Mouse (Mus musculus): ENCODE data around the gene Olfr1333. TPM values are rescaled to one million over a fixed set of nuclear protein-coding genes. Genes with fewer than 3 reads are reported as not detected.
"Not testable (repeated sequence)": the region's sequence is repeated elsewhere in the genome, so short reads cannot be mapped to it uniquely, and the experiment has no call there.

The Olfr1333 gene
- not detected in 2 replicates for polyA plus RNA-seq (2012; rRNA removed)

DNA sequence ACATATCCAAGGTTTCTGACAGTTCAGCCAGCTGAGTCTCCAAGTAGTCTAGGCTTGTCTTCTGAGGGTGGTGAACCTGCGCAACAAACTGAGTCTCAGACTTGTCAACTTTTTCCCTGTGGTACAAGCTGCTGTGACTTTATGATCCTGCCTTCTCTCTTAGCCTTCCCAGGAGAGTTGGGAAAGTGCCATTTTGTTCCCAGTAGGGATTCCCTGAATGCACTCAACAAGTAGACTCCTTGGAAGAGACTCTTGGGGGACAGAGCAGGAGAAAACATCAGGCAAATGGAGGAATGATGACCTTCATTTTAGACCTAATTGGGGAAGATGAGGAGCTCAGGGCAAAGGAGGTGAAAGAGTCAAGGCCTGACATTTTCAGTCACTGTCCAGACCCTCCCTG lies at the start of gene Olfr1333:
Gene Olfr1333, minus strand, starts transcription at position 101 of the 400 bp plus-strand sequence.
- Histone ChIP-seq H3K27ac (ENCODE audit: control insufficient read depth, insufficient read depth, low read length) (no peak within 1 kb of the TSS), H3K4me3 (ENCODE audit: control insufficient read depth, insufficient read depth, low read length) (no peak within 1 kb of the TSS), H3K36me3 (ENCODE audit: control insufficient read depth, insufficient read depth, low read length) (no peaks in the 10 kb centered on the region), H3K27me3 (ENCODE audit: control insufficient read depth, insufficient read depth, low read length) (no peaks in the 10 kb centered on the region), H3K4me1 (replicated peaks; ENCODE audit: control insufficient read depth, insufficient read depth, low read length) (no peaks in the 10 kb centered on the region)
- 92% methylated on average over 1 of the region's 1 CpGs for WGBS
- no peak for TF ChIP-seq CTCF (IDR thresholded peaks at IDR 0.05; ENCODE audit: borderline replicate concordance, control insufficient read depth, extremely low read depth, insufficient read depth, low read length, poor library complexity)
- no peak for TF ChIP-seq POLR2A (IDR thresholded peaks at IDR 0.05; ENCODE audit: control insufficient read depth, extremely low read depth, insufficient read depth, low read length, poor library complexity)
- no peak for DNase-seq

DNA sequence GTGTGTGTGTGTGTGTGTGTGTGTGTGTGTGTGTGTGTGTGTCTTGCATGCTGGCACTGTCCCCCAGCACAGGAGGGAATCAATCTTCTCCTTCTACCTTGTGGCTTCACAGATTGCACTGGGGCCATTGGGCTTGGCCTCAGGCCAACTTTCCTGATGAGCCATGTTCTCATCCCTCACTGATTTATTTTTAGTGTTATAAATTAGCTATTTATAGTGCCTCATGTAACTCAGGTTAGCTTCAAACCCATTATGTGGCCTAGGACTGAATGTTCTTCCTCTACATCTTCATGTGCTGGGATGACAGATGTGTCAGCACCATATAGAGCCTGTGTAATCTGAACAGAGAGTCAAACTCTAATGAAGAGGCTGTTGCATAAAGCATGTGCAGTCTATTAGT lies 31.5 kb upstream of the Olfr1333 start:
- no peak overlapping the region for H3K4me3 ChIP-seq (ENCODE audit: control insufficient read depth, insufficient read depth, low read length)
- no peaks in the 10 kb centered on the region for H3K36me3 ChIP-seq (ENCODE audit: control insufficient read depth, insufficient read depth, low read length)
- TF ChIP-seq CTCF (IDR thresholded peaks at IDR 0.05; ENCODE audit: borderline replicate concordance, control insufficient read depth, extremely low read depth, insufficient read depth, low read length, poor library complexity) (no peak), POLR2A (IDR thresholded peaks at IDR 0.05; ENCODE audit: control insufficient read depth, extremely low read depth, insufficient read depth, low read length, poor library complexity) (no peak)
- no peaks in the 10 kb centered on the region for H3K4me1 ChIP-seq (replicated peaks; ENCODE audit: control insufficient read depth, insufficient read depth, low read length)
- H3K27ac ChIP-seq (ENCODE audit: control insufficient read depth, insufficient read depth, low read length): no peak overlapping the region
- no peak for DNase-seq
- H3K27me3 ChIP-seq (ENCODE audit: control insufficient read depth, insufficient read depth, low read length): no peaks in the 10 kb centered on the region

DNA sequence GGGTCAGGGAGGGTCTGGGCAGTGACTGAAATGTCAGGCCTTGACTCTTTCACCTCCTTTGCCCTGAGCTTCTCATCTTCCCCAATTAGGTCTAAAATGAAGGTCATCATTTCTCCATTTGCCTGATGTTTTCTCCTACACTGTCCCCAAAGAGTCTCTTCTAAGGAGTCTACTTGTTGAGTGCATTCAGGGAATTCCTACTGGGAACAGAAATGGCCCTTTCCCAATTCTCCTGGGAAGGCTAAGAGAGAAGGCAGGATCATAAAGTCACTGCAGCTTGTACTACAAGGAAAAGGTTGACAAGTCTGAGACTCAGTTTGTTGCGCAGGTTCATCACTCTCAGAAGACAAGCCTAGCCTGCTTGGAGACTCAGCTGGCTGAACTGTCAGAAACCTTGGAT lies 28.3 kb upstream of the Olfr1333 start, which contains the start of gene Olfr1331:
Gene Olfr1331, plus strand, starts transcription at position 301 of the 400 bp plus-strand sequence.
- no peaks in the 10 kb centered on the region for H3K36me3 ChIP-seq (ENCODE audit: control insufficient read depth, insufficient read depth, low read length)
- no peak within 1 kb of the TSS for H3K4me3 ChIP-seq (ENCODE audit: control insufficient read depth, insufficient read depth, low read length)
- WGBS: 97% methylated on average over 1 of the region's 1 CpGs
- no peaks in the 10 kb centered on the region for H3K4me1 ChIP-seq (replicated peaks; ENCODE audit: control insufficient read depth, insufficient read depth, low read length)
- H3K27ac ChIP-seq (ENCODE audit: control insufficient read depth, insufficient read depth, low read length): no peak within 1 kb of the TSS
- TF ChIP-seq CTCF (IDR thresholded peaks at IDR 0.05; ENCODE audit: borderline replicate concordance, control insufficient read depth, extremely low read depth, insufficient read depth, low read length, poor library complexity) (no peak), POLR2A (IDR thresholded peaks at IDR 0.05; ENCODE audit: control insufficient read depth, extremely low read depth, insufficient read depth, low read length, poor library complexity) (no peak)
- no peaks in the 10 kb centered on the region for H3K27me3 ChIP-seq (ENCODE audit: control insufficient read depth, insufficient read depth, low read length)
- no peak for DNase-seq

- H3K4me3 ChIP-seq (ENCODE audit: control insufficient read depth, insufficient read depth, low read length): no peak overlapping the region
- H3K36me3 ChIP-seq (ENCODE audit: control insufficient read depth, insufficient read depth, low read length): no peaks in the 10 kb centered on the region
- H3K27me3 ChIP-seq (ENCODE audit: control insufficient read depth, insufficient read depth, low read length): no peaks in the 10 kb centered on the region
- H3K4me1 ChIP-seq (replicated peaks; ENCODE audit: control insufficient read depth, insufficient read depth, low read length): no peaks in the 10 kb centered on the region
- 62% methylated on average over 4 of the region's 4 CpGs for WGBS
- DNase-seq: no peak
- H3K27ac ChIP-seq (ENCODE audit: control insufficient read depth, insufficient read depth, low read length): no peak overlapping the region
- no peak for TF ChIP-seq CTCF (IDR thresholded peaks at IDR 0.05; ENCODE audit: borderline replicate concordance, control insufficient read depth, extremely low read depth, insufficient read depth, low read length, poor library complexity)
- TF ChIP-seq POLR2A (IDR thresholded peaks at IDR 0.05; ENCODE audit: control insufficient read depth, extremely low read depth, insufficient read depth, low read length, poor library complexity): no peak
These were observed 26.6 kb upstream of the Olfr1333 start for GRCm38 (mm10) chr4:118862704-118863103.

DNA sequence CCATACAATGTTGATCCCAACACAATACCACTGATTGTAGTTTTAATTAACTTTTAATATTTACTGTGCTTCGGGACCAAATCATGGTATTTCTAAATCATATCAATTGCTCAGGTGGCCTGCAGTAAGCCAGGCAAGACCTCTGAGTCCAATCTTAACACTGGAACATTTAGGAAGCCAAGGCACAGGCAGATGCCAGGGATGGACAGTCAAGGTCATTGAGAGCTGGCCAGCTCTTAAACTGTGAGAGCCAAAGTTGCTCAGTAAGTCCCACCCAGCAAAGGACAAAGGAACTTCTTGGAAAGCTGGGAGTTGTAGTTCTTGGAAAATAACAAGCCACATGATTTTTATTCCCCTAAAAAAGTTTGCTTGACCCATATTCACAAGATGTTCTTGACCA lies 25.7 kb upstream of the Olfr1333 start:
- no peak for DNase-seq
- TF ChIP-seq CTCF (IDR thresholded peaks at IDR 0.05; ENCODE audit: borderline replicate concordance, control insufficient read depth, extremely low read depth, insufficient read depth, low read length, poor library complexity) (no peak), POLR2A (IDR thresholded peaks at IDR 0.05; ENCODE audit: control insufficient read depth, extremely low read depth, insufficient read depth, low read length, poor library complexity) (no peak)
- Histone ChIP-seq H3K36me3 (ENCODE audit: control insufficient read depth, insufficient read depth, low read length) (no peaks in the 10 kb centered on the region), H3K4me1 (replicated peaks; ENCODE audit: control insufficient read depth, insufficient read depth, low read length) (no peaks in the 10 kb centered on the region), H3K27ac (ENCODE audit: control insufficient read depth, insufficient read depth, low read length) (no peak overlapping the region), H3K4me3 (ENCODE audit: control insufficient read depth, insufficient read depth, low read length) (no peak overlapping the region), H3K27me3 (ENCODE audit: control insufficient read depth, insufficient read depth, low read length) (no peaks in the 10 kb centered on the region)
- 90% methylated on average over 1 of the region's 1 CpGs for WGBS

DNA sequence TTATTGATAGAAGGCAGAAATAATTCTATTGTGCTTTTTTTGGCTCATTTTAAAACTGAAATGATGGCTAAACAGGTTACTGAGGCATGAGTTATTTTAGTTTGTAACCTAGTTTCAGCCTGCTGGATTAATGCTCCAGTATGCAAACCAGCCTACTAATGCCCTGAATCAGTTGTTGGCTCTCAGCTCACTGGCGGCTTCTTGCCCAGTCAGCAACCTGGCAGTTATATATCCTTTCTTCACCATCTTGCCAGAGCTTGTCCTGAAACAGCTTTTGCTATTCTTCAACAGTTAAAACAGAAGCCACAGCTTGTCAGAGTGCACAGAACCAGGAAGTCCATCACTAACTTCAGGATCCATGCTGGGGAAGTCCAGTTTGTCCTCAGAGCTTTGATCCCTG lies 17.2 kb downstream of the Olfr1333 start:
- Histone ChIP-seq H3K27me3 (ENCODE audit: control insufficient read depth, insufficient read depth, low read length) (no peaks in the 10 kb centered on the region), H3K36me3 (ENCODE audit: control insufficient read depth, insufficient read depth, low read length) (no peaks in the 10 kb centered on the region), H3K4me3 (ENCODE audit: control insufficient read depth, insufficient read depth, low read length) (no peak overlapping the region), H3K27ac (ENCODE audit: control insufficient read depth, insufficient read depth, low read length) (no peak overlapping the region), H3K4me1 (replicated peaks; ENCODE audit: control insufficient read depth, insufficient read depth, low read length) (no peaks in the 10 kb centered on the region)
- TF ChIP-seq POLR2A (IDR thresholded peaks at IDR 0.05; ENCODE audit: control insufficient read depth, extremely low read depth, insufficient read depth, low read length, poor library complexity) (no peak), CTCF (IDR thresholded peaks at IDR 0.05; ENCODE audit: borderline replicate concordance, control insufficient read depth, extremely low read depth, insufficient read depth, low read length, poor library complexity) (no peak)
- no peak for DNase-seq
- WGBS: 91% methylated on average over 1 of the region's 1 CpGs

DNA sequence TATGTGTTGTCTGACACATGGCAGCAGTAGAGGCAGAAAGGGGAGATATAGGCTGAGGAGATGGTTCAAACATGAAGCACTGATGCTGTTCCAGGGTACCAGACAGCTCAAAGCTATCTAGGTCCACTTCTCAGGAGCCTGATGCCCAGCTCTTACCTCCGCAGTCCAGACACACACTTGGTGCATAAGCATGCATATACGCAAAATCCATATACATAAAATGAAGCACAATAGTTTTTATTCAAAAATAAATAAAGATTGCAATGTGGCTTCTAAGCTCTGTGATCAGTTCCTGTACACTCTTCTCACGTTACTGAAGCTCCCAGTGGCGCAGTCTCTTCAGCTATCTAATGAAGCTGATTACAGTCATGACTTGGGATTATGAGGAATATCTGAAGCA lies 26.2 kb downstream of the Olfr1333 start, which contains the start of gene Olfr1335:
Gene Olfr1335, minus strand, starts transcription at position 101 of the 400 bp plus-strand sequence.
- H3K4me3 ChIP-seq (ENCODE audit: control insufficient read depth, insufficient read depth, low read length): no peak within 1 kb of the TSS
- WGBS: 94% methylated on average over 4 of the region's 4 CpGs
- no peaks in the 10 kb centered on the region for H3K36me3 ChIP-seq (ENCODE audit: control insufficient read depth, insufficient read depth, low read length)
- no peaks in the 10 kb centered on the region for H3K4me1 ChIP-seq (replicated peaks; ENCODE audit: control insufficient read depth, insufficient read depth, low read length)
- H3K27ac ChIP-seq (ENCODE audit: control insufficient read depth, insufficient read depth, low read length): no peak within 1 kb of the TSS
- TF ChIP-seq CTCF (IDR thresholded peaks at IDR 0.05; ENCODE audit: borderline replicate concordance, control insufficient read depth, extremely low read depth, insufficient read depth, low read length, poor library complexity): no peak
- TF ChIP-seq POLR2A (IDR thresholded peaks at IDR 0.05; ENCODE audit: control insufficient read depth, extremely low read depth, insufficient read depth, low read length, poor library complexity): no peak
- no peak for DNase-seq
- H3K27me3 ChIP-seq (ENCODE audit: control insufficient read depth, insufficient read depth, low read length): no peaks in the 10 kb centered on the region

- not testable (repeated sequence) for H3K36me3 ChIP-seq (ENCODE audit: control insufficient read depth, insufficient read depth, low read length); H3K27ac ChIP-seq (ENCODE audit: control insufficient read depth, insufficient read depth, low read length); H3K4me3 ChIP-seq (ENCODE audit: control insufficient read depth, insufficient read depth, low read length); DNase-seq; H3K4me1 ChIP-seq (replicated peaks; ENCODE audit: control insufficient read depth, insufficient read depth, low read length); H3K27me3 ChIP-seq (ENCODE audit: control insufficient read depth, insufficient read depth, low read length)
These were observed 43.3 kb downstream of the Olfr1333 start for GRCm38 (mm10) chr4:118792796-118793195.

Measured in thymus, adult 2 months (tissue).